Mouse (Mus musculus) spleen, postnatal 36 days (tissue): ENCODE data around the gene Spdye4c.

ENCODE experiments used
- DNase-seq, 2 experiments: peaks; one replicate each; pipeline ENCODE4 v3.0.0; 2022; ENCODE audit warnings: low spot score in 2 of 2, mixed read lengths in 1 of 2

Spdye4c gene

DNA sequence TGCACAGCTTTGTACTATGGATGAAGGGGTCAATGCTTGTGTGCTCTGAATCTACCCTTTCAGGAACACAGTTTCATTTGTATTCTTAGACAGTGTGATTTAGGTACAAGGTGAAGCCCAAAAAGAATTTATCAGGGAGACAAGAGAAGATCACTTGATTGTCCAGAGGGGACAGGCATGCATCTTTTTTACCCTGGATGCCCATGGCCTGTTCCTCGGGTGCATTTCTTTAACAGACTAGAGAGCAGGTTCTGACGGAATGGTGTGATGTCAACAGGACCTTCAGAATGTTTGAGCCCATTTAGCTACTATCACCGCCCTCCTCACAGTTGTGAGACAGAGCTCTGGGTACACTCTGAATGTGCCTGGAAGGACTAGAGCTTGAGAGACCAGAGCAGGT, at the start of gene Spdye4c:
Gene Spdye4c, plus strand, starts transcription at position 301 of the 400 bp plus-strand sequence.
- DNase-seq, result no peak

DNA sequence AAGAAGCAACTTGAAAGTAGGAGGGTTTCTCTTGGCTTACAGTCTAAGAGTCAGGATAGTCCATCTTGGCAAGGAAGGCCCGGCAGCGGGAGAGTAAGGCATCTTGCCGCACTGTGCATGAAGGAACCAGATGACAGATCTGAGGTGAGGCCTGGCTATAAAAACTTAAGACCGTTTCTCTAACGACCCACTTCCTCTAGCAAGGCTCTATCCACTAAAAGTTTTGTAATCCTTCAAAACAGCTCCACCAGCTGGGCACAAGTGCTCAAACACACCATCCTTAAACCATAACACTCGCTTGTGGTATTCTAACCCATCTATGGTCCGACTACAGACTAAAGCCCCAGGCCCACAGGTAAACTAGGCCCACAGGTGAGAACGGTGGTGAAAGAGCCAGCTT, 47.5 kb upstream of the Spdye4c start:
- DNase-seq, result no peak

DNA sequence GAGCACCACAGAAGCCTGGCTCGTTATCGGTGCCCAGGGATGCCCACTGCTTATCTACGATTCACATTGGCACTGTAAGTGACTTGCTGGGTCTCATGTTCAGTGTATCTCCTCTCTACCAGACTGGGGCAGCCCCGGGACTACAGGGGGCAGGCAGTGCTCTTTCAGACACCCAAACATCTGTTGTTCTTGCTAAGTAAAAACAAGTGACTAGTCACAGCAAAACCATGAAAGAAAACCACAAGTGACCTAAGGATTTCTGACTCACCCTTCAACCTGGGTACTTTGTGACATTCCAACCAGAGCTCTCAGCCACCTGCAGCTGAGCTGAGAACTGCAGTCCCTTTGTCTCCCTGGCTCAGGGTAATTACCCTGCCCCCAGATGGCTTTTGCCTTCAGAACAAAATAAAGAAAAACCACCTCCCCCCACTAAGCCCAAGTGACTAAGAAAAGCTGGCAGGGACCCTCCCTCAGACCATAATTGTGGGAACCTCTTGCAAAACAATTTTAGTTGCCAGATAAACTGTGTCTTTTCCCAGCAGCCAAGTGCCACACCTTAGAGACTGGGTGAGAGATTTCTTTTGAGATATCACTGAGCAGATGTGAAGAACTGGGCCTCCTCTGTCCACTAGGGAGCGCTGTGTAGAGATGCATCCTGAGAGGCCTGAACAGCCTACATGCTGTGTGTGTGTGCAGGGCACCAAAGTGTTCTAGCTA, 46.4 kb upstream of the Spdye4c start:
- peak; percentile 40 to 59 for DNase-seq

DNA sequence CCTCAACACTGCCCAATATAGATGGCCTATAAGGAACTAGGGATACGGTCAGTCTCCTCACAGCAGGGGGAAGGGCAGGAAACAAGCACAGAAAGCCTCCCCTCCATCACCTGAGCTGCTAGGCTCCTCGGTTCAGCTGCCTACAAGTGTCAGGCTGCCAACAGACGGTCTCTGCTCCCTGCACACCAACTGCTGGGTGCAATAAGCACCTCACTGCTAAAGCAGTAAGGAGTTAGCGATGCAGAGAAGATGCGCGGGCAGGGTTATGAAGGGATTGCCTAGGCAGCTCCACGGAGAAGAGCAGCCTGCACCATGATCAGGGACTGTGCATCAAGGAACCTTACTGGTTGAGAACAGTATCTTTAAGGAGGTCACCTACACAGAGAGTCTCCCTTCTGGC, 45.6 kb upstream of the Spdye4c start:
- no peak for DNase-seq

DNA sequence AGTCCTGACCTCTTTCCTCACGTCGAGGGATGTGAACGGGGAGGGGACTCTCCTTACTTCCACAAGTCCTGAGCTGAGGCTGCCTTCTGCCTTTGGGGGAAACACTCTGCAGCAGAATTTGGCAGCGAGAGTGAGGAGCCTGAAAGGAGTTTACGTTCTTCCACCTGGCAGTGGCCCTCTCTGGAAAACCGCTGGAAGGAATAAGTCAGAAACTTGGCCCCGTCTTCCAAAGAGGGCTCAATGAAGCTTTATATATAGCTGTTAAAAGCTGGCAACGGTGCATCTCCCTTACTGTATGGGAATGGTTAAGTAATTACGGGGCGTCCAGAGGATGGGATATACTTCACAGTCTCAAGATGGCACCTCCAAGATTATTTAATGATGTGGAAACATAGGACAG, 43.9 kb upstream of the Spdye4c start:
- DNase-seq, result no peak

GRCm38 (mm10) chr2:128548262-128548661, 42.7 kb upstream of the Spdye4c start:
- no peak for DNase-seq

DNA sequence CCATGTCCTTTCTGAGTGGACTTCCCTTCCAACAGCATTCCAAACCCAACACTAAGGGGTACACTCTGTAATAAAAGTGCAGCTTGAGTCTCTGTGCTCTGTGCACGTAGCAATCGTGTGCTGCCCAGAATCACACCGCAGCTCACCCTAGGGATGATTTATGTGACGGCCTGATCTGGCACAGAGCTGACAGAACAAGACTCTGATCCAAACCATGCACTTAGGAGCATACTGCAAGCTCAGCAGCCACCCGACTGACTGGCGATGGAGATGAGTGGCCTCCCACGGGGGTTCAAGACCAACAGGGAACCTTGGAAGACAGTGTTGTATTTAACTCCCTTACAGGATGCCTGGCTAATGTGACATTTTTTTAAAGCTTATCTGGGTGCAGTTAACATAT, 41.4 kb upstream of the Spdye4c start:
- DNase-seq, result no peak

GRCm38 (mm10) chr2:128549963-128550362, 41.0 kb upstream of the Spdye4c start:
- no peak for DNase-seq

GRCm38 (mm10) chr2:128552080-128552791, 38.8 kb upstream of the Spdye4c start:
- no peak for DNase-seq

- DNase-seq, result no peak
Observed at GRCm38 (mm10) chr2:128552798-128553720, 38.0 kb upstream of the Spdye4c start.

- DNase-seq, result no peak
Observed at GRCm38 (mm10) chr2:128555082-128555481, 35.9 kb upstream of the Spdye4c start.

DNA sequence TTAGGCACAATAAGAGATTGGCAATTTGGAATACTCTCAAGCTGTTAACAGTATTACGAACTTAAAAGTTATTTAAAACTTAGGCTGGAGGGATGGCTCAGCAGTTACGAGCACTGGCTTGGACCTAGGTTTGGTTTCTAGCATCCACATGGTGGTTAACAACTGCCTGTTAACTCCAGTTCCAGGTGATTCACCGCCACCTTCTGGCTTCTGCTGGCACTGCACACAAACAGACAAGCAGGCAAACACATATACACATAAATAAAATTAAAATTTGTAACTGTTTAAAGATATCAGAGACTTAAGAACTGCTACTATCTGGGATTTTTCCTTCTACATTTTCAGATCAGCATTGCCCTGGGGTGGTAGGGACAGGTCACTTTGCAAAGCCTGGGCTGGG, 26.8 kb upstream of the Spdye4c start:
- no peak for DNase-seq

GRCm38 (mm10) chr2:128565904-128566303, 25.1 kb upstream of the Spdye4c start:
- DNase-seq, result no peak

- no peak for DNase-seq
Observed at GRCm38 (mm10) chr2:128566304-128567147, 24.5 kb upstream of the Spdye4c start.

GRCm38 (mm10) chr2:128568018-128568417, 23.0 kb upstream of the Spdye4c start:
- no peak for DNase-seq

- DNase-seq, result no peak
Observed at GRCm38 (mm10) chr2:128568490-128568889, 22.5 kb upstream of the Spdye4c start.

DNA sequence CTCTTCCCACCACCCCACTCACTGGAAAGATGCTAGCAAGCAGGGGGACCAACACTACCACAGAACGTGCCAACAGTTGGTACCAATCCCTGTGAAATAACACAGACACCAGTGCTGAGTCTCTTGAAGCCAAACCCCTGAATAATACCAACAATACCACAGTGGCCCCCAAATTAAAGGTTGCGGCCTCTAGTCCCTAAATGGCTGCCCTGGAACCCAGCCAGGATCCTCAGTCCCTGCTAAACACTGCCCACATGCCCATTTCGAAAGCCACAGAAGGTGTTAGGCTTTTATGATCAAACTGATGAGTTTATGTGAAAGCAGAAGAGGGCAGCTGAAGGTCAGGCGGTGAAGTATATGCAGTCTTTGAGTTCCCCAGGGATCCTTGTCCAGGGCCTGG, 20.0 kb upstream of the Spdye4c start:
- DNase-seq, result no peak

- DNase-seq, result peak; percentile 38 to 52
Observed at GRCm38 (mm10) chr2:128572726-128573624, 18.0 kb upstream of the Spdye4c start.

DNA sequence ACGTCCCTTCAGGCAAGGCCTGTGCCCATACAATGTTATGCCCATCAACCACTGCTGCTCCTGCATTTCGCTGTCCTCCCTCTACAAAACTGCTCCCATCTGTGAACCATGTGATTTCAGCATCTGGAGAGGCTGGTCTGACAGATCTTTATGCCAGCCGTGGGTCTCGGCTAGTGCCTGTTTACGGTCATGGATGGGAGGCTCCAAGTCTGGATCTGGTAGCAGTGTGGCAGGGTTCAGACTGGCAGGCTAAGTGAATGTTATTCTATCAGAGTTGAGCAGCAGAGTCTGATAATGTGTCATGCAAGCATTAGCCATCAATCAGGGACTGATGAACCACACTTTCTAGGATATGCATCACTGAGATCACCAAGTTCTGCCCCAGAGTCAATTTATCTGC, 8.1 kb upstream of the Spdye4c start:
- no peak for DNase-seq

GRCm38 (mm10) chr2:128592301-128592700, 1.3 kb downstream of the Spdye4c start:
- DNase-seq, result no peak
